Mouse (Mus musculus) retina, embryonic 14.5 days (tissue): ENCODE results near the gene Tns2.

Experiments used
- DNase-seq: peaks from one replicate; pipeline ENCODE4 v3.0.0-alpha.2; 2015; ENCODE audit warnings: low spot score

Gene Tns2

DNA sequence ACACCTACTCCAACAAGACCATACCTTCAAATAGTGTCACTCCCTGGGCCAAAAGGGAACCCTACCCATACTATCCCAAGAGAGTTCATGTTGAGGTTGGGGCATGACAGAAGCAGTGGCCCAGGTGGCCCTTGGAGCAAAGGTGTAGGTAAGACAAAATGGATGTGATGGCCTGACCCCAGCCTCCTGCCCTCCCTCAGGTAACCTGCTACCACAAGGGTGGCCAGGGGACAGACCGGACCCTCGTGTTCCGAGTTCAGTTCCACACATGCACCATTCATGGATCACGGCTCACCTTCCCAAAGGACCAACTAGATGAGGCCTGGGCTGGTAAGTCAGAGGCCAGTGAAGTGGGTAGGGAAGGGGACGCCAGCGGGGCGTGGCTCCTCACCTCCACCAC, 10.1 kb downstream of the Tns2 start:
- no peak for DNase-seq

DNA sequence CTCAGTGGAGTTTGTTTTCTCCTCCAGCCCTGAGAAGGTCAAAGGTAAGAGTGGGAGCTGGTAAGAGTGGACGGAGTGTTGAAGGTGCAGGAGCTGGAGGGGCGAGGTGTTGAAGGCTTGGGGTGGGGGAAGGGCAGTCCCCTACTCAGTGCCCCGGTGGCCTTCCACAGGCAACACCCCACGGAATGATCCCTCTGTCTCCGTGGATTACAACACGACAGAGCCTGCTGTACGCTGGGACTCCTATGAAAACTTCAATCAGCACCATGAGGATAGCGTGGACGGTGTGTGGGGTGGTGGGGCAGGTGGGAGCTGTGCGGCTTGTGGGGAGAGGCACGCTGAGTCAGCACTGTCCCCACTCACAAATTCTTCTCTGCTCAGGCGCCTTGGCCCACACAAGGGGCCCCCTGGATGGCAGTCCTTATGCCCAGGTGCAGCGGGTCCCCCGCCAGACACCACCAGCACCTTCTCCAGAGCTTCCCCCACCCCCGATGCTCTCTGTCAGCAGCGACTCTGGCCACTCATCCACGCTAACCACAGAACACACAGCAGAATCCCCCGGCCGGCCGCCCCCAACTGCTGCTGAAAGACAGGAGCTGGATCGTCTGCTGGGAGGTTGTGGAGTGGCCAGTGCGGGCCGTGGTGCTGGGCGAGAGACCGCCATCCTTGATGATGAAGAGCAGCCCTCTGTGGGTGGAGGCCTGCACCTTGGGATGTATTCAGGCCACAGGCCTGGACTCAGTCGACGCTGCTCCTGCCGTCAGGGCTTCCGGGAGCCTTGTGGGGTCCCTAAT, 10.7 kb downstream of the Tns2 start:
- DNase-seq, result no peak

DNA sequence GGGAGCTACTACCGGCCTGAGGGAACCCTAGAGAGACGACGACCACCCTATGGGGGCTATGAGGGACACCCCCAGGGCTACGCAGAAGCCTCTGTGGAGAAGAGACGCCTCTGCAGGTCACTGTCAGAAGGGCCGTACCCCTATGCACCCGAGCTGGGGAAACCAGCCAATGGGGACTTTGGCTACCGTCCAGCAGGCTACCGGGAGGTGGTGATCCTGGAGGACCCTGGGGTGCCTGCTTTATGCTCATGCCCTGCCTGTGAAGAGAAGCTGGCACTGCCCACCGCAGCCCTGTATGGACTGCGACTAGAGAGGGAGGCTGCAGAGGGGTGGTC, 11.2 kb downstream of the Tns2 start:
- DNase-seq, result no peak

GRCm38 (mm10) chr15:102112181-102112580, 12.0 kb downstream of the Tns2 start:
- DNase-seq, result no peak

DNA sequence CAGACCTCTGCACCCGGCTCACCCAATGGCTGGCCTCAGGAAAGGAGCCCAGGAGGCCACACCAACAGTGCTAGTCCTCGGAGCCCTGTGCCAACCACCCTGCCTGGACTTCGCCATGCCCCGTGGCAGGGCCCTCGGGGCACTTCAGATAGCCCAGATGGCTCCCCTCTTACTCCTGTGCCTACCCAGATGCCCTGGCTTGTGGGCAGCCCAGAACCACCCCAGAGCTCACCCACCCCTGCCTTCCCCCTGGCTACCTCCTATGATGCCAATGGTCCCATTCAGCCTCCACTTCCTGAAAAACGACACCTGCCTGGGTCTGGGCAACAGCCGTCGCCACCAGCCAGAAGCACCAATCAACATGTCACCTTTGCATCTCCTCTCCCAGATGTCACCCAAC, 12.6 kb downstream of the Tns2 start:
- DNase-seq, result no peak

DNA sequence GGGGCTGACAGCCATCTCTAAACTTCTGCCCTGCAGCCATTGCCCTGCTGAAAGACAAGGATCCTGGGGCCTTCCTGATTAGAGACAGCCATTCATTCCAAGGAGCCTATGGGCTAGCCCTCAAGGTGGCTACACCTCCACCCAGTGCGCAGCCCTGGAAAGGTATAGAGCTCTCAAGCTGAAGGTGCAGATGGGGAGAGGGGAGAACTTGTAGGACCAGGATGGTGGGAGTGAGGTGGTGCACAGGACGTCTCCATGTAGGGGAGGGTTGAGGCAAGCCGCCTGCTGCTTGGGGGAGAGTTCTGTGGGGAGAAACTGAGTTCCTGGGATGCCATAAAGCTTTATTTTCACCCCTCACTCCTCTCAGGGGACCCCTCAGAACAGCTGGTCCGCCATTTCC, 13.5 kb downstream of the Tns2 start:
- DNase-seq, result no peak

GRCm38 (mm10) chr15:102114651-102115260, 14.5 kb downstream of the Tns2 start:
- no peak for DNase-seq

- DNase-seq, result no peak
Measured at GRCm38 (mm10) chr15:102115731-102116231, 15.6 kb downstream of the Tns2 start.

DNA sequence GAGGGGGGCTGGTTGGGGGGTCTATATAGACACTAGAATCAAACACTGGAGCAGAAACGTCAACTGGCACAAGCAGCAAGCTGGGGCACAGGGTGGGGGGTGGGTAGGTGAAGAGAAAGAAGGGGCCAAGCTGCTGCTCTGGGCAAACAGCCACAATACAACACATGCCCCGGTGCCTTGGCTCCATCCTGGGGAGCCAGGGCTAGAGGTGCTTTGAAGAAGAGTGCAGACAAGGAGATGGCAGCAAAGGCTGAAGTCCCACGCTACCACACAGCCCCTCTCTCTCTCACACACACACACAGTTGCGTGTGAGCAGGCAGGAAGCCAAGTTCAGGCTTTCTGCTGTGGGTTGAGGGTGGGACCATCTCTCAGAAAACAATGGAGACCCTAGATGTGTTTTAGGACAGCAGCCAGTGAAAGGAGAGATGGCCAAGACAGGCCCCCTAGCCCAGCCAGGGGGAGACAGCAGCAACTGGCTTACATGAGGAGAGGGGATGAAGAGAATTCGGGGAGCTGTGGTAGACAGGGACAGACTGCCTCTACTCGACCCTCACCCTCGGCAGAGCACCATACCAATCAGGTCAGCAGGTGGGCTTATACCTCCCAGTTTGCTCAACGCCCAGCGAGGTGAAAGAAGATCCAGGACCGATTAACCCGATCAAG, 16.7 kb downstream of the Tns2 start:
- DNase-seq, result no peak

GRCm38 (mm10) chr15:102117461-102118443, 17.5 kb downstream of the Tns2 start:
- no peak for DNase-seq

DNA sequence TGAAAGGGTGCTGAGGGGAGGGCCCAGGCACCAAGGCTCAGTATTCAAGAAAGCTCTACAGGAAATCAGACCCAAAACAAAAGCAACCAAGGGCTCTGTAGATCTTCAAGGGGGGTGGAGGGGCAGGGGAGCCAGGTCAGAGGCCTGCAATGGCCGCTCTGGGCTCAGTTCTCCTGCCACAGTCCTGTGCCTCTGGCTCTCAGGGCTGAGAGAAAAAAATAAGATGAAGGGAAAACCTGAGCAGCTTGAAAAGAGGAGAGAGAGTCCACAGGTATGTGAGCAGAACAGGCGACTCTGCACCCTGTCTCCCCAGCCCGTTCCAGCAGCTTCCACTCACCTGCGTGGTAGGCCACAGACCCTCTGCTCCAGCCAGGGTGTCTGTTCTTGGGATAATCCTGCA, 18.4 kb downstream of the Tns2 start:
- no peak for DNase-seq

- DNase-seq, result no peak
Measured at GRCm38 (mm10) chr15:102119121-102119830, 19.1 kb downstream of the Tns2 start.

GRCm38 (mm10) chr15:102119831-102120170, 19.6 kb downstream of the Tns2 start:
- DNase-seq, result no peak

GRCm38 (mm10) chr15:102120530-102120929, 20.3 kb downstream of the Tns2 start:
- DNase-seq, result no peak

GRCm38 (mm10) chr15:102126303-102126702, 26.1 kb downstream of the Tns2 start:
- no peak for DNase-seq

DNA sequence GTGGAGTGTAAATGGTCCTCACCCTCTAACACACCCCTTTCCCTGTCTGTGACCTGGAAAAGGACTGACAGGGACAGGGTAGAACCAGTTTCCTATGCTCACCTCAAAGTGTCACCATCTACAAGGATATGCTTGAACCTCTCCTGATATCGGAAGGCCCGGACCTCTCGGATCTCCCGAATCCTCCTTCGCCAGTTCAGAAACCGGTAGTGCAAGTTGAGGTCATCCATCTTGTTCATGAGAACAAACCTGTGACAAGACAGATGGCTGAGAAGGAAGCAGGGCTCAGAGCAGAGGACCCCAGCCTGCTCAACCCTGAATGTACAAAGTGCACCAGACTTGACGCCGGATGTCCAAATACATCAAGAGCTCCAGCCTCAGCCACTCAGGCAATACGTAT, 33.1 kb downstream of the Tns2 start:
- no peak for DNase-seq

GRCm38 (mm10) chr15:102134709-102135108, 34.5 kb downstream of the Tns2 start:
- DNase-seq, result no peak

DNA sequence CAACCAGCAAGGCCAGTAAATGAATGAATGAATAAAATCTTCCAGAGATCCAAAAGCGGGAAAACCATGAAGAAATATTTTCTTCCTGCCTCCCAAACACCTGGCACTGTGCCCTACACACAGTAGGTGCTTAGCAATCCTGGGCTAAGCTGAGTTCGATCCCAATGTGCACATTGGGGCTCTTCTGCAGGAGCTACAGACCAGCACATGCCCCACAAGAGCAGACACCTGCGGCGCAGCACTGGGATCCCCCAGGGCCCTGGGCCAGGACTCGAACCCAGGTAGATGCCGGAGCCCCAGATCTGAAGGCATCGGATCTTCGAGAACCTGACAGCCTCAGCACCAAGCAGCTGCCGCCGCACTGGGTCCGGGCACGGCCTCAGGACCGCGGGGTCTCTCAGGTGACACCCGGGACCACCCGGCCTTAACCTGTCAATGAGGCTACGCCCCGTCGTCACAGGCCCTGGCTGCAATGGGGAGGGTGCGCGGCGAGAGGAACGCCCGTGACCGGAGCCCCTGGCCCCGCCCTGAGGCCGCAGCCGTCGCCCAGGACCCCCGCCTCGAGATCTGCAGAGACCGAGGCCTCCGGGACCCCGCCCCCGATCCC, 35.4 kb downstream of the Tns2 start:
- DNase-seq, result no peak

GRCm38 (mm10) chr15:102136129-102136758, 36.0 kb downstream of the Tns2 start, which contains the start of gene Spryd3:
Gene Spryd3, minus strand, starts transcription at chr15:102136234.
- peak; percentile 96 for DNase-seq

GRCm38 (mm10) chr15:102141120-102141519, 40.9 kb downstream of the Tns2 start:
- DNase-seq, result no peak
